Mouse (Mus musculus): ENCODE measurements around the gene Ldlrad3. TPM values are rescaled to one million over a fixed set of nuclear protein-coding genes. Genes with fewer than 3 reads are reported as not detected.

The Ldlrad3 gene
- polyA plus RNA-seq, 2 experiments = 45.1 to 49.7 TPM

DNA sequence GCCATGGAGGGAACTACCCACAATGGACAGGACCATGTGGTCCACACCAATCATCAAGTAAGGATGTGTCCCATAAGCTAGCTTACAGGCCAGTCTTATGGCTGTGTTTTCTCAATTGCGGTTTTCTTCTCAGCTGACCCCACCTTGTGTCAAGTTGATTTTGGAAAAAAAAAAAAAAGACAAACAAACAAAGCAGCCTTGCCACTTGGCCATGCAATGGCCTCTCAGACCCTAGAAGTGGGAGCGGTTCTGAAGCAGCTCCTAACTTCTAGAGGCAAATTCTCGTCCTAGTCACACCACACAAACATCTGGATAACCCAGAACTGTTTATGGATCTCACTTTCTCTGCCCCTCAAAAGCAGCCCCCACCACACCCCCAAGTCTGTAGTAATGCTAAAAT is 41.1 kb downstream of the Ldlrad3 start:
- H3K4me3 ChIP-seq (replicated peaks; ENCODE audit: low read length) = no peak overlapping the region
- TF ChIP-seq POLR2A (IDR thresholded peaks at IDR 0.05; ENCODE audit: borderline replicate concordance, extremely low read depth, insufficient read depth, insufficient read length) = no peak
- ATAC-seq (ENCODE audit: low FRiP score, low read depth) (no peak), DNase-seq (ENCODE audit: low spot score) (no peak)
- H3K27ac ChIP-seq (replicated peaks; ENCODE audit: low read depth, low read length) = no peak overlapping the region
- no peaks in the 10 kb centered on the region for H3K9me3 ChIP-seq (ENCODE audit: control insufficient read depth, low read length)
- no peaks in the 10 kb centered on the region for H3K27me3 ChIP-seq (ENCODE audit: control insufficient read depth, insufficient read depth, low read length)
- H3K36me3 ChIP-seq (ENCODE audit: control insufficient read depth, insufficient read depth, low read length) = no peaks in the 10 kb centered on the region
- 89% methylated on average over 3 of the region's 3 CpGs for WGBS
- no peak overlapping the region for H3K9ac ChIP-seq (ENCODE audit: low read depth, low read length, severe bottlenecking)
- H3K4me2 ChIP-seq (replicated peaks; ENCODE audit: low read depth, low read length, severe bottlenecking) = no peak overlapping the region
- peaks cover 27% of the 10 kb centered on the region for H3K4me1 ChIP-seq (ENCODE audit: control insufficient read depth, insufficient read depth, low read length)

DNA sequence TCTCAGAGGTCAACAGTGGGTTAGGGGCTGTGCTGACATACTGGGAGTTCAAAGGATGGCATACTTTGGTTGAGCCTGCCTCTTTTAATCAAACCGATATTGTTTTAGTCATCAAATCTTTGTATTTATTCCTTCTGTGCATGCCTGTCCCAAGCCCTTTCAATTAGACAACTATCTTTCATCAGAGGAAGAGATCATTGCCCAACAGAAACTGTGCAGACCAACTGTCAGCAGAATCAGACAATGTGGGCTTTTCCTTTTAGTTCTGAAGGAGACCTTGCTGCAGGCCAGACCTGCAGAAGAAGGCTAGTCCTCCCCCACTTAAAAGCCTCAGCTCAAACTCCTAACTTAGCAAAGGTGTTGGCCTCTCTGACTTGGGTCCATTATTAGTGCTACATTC is 41.9 kb downstream of the Ldlrad3 start:
- Histone ChIP-seq H3K4me2 (replicated peaks; ENCODE audit: low read depth, low read length, severe bottlenecking) (no peak overlapping the region), H3K9ac (ENCODE audit: low read depth, low read length, severe bottlenecking) (no peak overlapping the region), H3K27me3 (ENCODE audit: control insufficient read depth, insufficient read depth, low read length) (no peaks in the 10 kb centered on the region), H3K4me3 (replicated peaks; ENCODE audit: low read length) (no peak overlapping the region), H3K27ac (replicated peaks; ENCODE audit: low read depth, low read length) (no peak overlapping the region), H3K4me1 (ENCODE audit: control insufficient read depth, insufficient read depth, low read length) (peaks cover 34% of the 10 kb centered on the region), H3K36me3 (ENCODE audit: control insufficient read depth, insufficient read depth, low read length) (no peaks in the 10 kb centered on the region), H3K9me3 (ENCODE audit: control insufficient read depth, low read length) (no peaks in the 10 kb centered on the region)
- TF ChIP-seq POLR2A (IDR thresholded peaks at IDR 0.05; ENCODE audit: borderline replicate concordance, extremely low read depth, insufficient read depth, insufficient read length) = no peak
- WGBS = 93% methylated on average over 1 of the region's 1 CpGs
- ATAC-seq (ENCODE audit: low FRiP score, low read depth) = no peak
- DNase-seq (ENCODE audit: low spot score) = no peak

DNA sequence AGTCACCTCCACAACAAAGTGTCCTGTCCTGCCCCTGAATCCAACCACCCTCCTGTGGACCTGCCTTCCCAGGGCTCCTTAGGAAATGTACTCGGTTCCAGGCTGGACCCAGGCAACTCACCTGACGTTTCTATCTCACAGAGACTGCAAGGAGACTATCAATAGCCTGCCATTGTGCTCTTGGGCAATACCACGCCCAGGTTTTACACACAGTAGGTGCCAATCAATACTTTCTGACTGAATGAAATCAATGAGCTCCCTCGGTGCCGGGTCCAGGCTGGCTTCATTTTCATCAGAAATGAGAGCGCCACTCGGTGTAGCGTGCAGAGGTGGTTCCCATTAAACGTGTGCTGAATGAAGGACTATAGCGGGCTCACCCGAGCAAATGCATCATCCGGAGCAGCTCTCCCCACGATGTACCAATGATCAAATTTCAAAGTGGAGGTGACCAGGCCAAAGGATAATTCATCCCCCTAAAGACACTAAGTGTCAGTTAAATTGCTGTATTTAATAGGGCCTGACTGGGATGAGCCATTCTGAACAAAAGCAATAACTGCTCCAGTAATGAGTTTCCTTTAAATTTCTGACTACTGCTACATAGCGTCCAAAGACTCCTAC is 43.4 kb downstream of the Ldlrad3 start:
- Histone ChIP-seq H3K27me3 (ENCODE audit: control insufficient read depth, insufficient read depth, low read length) (no peaks in the 10 kb centered on the region), H3K9me3 (ENCODE audit: control insufficient read depth, low read length) (no peaks in the 10 kb centered on the region), H3K36me3 (ENCODE audit: control insufficient read depth, insufficient read depth, low read length) (no peaks in the 10 kb centered on the region), H3K27ac (replicated peaks; ENCODE audit: low read depth, low read length) (no peak overlapping the region), H3K4me1 (ENCODE audit: control insufficient read depth, insufficient read depth, low read length) (peaks cover 44% of the 10 kb centered on the region), H3K4me2 (replicated peaks; ENCODE audit: low read depth, low read length, severe bottlenecking) (no peak overlapping the region), H3K4me3 (replicated peaks; ENCODE audit: low read length) (no peak overlapping the region), H3K9ac (ENCODE audit: low read depth, low read length, severe bottlenecking) (no peak overlapping the region)
- TF ChIP-seq POLR2A (IDR thresholded peaks at IDR 0.05; ENCODE audit: borderline replicate concordance, extremely low read depth, insufficient read depth, insufficient read length) = no peak
- 43% methylated on average over 14 of the region's 14 CpGs for WGBS
- DNase-seq (ENCODE audit: low spot score) = no peak
- no peak for ATAC-seq (ENCODE audit: low FRiP score, low read depth)

DNA sequence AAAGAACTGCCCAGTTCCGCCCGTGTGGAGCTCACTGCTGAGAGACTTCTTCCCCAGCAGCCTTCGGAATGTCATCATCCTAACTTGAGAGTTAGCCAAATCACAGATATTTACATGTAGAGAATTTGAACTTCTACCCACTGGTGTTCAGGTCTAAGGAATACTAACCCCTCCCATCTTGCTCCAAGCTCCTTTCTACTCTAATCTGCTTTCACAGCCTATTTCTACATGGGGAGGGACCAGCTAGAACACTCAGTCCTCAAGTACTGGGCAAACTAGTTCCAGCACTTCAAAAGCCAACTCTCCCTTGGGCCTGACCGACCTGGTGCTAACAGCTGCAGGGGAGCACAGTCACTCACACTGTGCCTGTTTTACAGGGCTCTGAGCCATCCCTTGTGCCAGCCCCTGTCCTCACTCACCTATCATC is 44.0 kb downstream of the Ldlrad3 start:
- no peak for TF ChIP-seq POLR2A (IDR thresholded peaks at IDR 0.05; ENCODE audit: borderline replicate concordance, extremely low read depth, insufficient read depth, insufficient read length)
- Histone ChIP-seq H3K27ac (replicated peaks; ENCODE audit: low read depth, low read length) (no peak overlapping the region), H3K4me1 (ENCODE audit: control insufficient read depth, insufficient read depth, low read length) (peaks cover 46% of the 10 kb centered on the region), H3K36me3 (ENCODE audit: control insufficient read depth, insufficient read depth, low read length) (no peaks in the 10 kb centered on the region), H3K4me3 (replicated peaks; ENCODE audit: low read length) (no peak overlapping the region), H3K4me2 (replicated peaks; ENCODE audit: low read depth, low read length, severe bottlenecking) (no peak overlapping the region), H3K27me3 (ENCODE audit: control insufficient read depth, insufficient read depth, low read length) (no peaks in the 10 kb centered on the region), H3K9me3 (ENCODE audit: control insufficient read depth, low read length) (no peaks in the 10 kb centered on the region), H3K9ac (ENCODE audit: low read depth, low read length, severe bottlenecking) (no peak overlapping the region)
- DNase-seq (ENCODE audit: low spot score) (no peak), ATAC-seq (ENCODE audit: low FRiP score, low read depth) (no peak)
- WGBS = 52% methylated on average over 4 of the region's 4 CpGs

DNA sequence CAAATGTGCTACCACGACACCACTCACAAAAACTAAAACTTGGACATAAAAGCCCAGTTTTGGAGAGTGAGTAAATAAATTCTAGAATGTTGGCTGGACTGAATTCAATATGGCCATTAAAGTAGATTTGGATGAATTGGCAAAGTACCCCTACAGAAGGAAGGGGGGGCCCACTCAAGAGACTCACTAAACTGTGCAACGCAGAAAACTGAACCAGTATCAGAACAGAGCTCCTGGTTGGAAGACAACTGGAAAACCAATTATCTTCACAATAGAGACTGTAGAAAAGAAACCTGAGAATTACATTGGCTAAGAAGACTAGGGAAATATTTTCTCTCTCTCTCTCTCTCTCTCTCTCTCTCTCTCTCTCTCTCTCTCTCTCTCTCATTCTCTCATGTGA is 45.0 kb downstream of the Ldlrad3 start:
- no peak overlapping the region for H3K4me2 ChIP-seq (replicated peaks; ENCODE audit: low read depth, low read length, severe bottlenecking)
- DNase-seq (ENCODE audit: low spot score) = peak; percentile 64

More for the DNA sequence above, 45.0 kb downstream of the Ldlrad3 start:
- 48% methylated on average over 2 of the region's 2 CpGs for WGBS
- peak; percentile 56; the same call in 1 of the 2 replicates for ATAC-seq (ENCODE audit: low FRiP score, low read depth)
- TF ChIP-seq POLR2A (IDR thresholded peaks at IDR 0.05; ENCODE audit: borderline replicate concordance, extremely low read depth, insufficient read depth, insufficient read length) = no peak
- Histone ChIP-seq H3K4me3 (replicated peaks; ENCODE audit: low read length) (no peak overlapping the region), H3K9me3 (ENCODE audit: control insufficient read depth, low read length) (no peaks in the 10 kb centered on the region), H3K9ac (ENCODE audit: low read depth, low read length, severe bottlenecking) (no peak overlapping the region), H3K27ac (replicated peaks; ENCODE audit: low read depth, low read length) (no peak overlapping the region), H3K27me3 (ENCODE audit: control insufficient read depth, insufficient read depth, low read length) (no peaks in the 10 kb centered on the region), H3K36me3 (ENCODE audit: control insufficient read depth, insufficient read depth, low read length) (no peaks in the 10 kb centered on the region), H3K4me1 (ENCODE audit: control insufficient read depth, insufficient read depth, low read length) (peaks cover 56% of the 10 kb centered on the region)
